Mouse (Mus musculus) erythroblast, adult 5-6 weeks (primary cell): ENCODE data around the gene Dynlt1b. TPM values are rescaled to one million over a fixed set of nuclear protein-coding genes. Genes with fewer than 3 reads are reported as not detected.

Experiments
- total RNA-seq, 2 experiments: library from RNA; stranded (forward) in 1 of 2; stranded (reverse) in 1 of 2; fragments of 150-400 nt in 1 of 2; fragments of 200-764, 138-1000 nt in 1 of 2; gene quantifications; 2 replicates each; pipeline versions ENCODE4 v1.2.3 to v1.2.4; 2015 to 2017; ENCODE audit warnings: low replicate concordance in 2 of 2

The Dynlt1b gene
- total RNA-seq, 2 experiments from 2014 or later = 47.7 to 49.7 TPM

Other genes with a start within 250 kb of the Dynlt1b start
- gene Tmem181a, start 173.3 kb upstream of the Dynlt1b start, total RNA-seq (2015; ENCODE audit: low replicate concordance) = 0.42 and 0.58 TPM in 2 replicates
- gene Tmem181a, start 173.3 kb upstream of the Dynlt1b start, total RNA-seq (2017; ENCODE audit: low replicate concordance) = 0.56 and 2.2 TPM in 2 replicates
- gene Dynlt1a, start 112.6 kb upstream of the Dynlt1b start, total RNA-seq (2015; ENCODE audit: low replicate concordance) = 4.0 and 14.2 TPM in 2 replicates
- gene Dynlt1a, start 112.6 kb upstream of the Dynlt1b start, total RNA-seq (2017; ENCODE audit: low replicate concordance) = 3.3 and 14.1 TPM in 2 replicates
- 2.1 TPM in 1 of 2 replicates, not detected in the other for gene Dynlt1c, start 171.6 kb downstream of the Dynlt1b start, total RNA-seq (2015; ENCODE audit: low replicate concordance)
- gene Dynlt1c, start 171.6 kb downstream of the Dynlt1b start, total RNA-seq (2017; ENCODE audit: low replicate concordance) = 0.34 and 3.8 TPM in 2 replicates
- gene Dynlt1f, start 225.8 kb downstream of the Dynlt1b start, total RNA-seq (2015; ENCODE audit: low replicate concordance) = 25.7 and 61.9 TPM in 2 replicates
- 19.3 and 29.0 TPM in 2 replicates for gene Dynlt1f, start 225.8 kb downstream of the Dynlt1b start, total RNA-seq (2017; ENCODE audit: low replicate concordance)
- 0.63 and 3.3 TPM in 2 replicates for gene Sytl3, start 229.0 kb downstream of the Dynlt1b start, total RNA-seq (2015; ENCODE audit: low replicate concordance)
- not detected in 2 replicates for gene Sytl3, start 229.0 kb downstream of the Dynlt1b start, total RNA-seq (2017; ENCODE audit: low replicate concordance)